Mouse (Mus musculus): Measurements from ENCODE around the gene Pbx4. TPM values are rescaled to one million over a fixed set of nuclear protein-coding genes. Genes with fewer than 3 reads are reported as not detected.

Pbx4 gene
- 1.9 and 4.0 TPM in 2 replicates for polyA plus RNA-seq (2012; rRNA removed; ENCODE audit: low replicate concordance)

GRCm38 (mm10) chr8:69832298-69832853, at the start of gene Pbx4:
Gene Pbx4, plus strand, starts transcription at chr8:69832491.

GRCm38 (mm10) chr8:69790773-69791367, 41.4 kb upstream of the Pbx4 start, which contains the start of the genes Atp13a1 and Zfp866:
Gene Atp13a1, plus strand, starts transcription at chr8:69791163.
Gene Zfp866, minus strand, starts transcription at chr8:69791178.

GRCm38 (mm10) chr8:69808094-69808863, 24.0 kb upstream of the Pbx4 start, which contains the start of gene Gmip:
Gene Gmip, plus strand, starts transcription at chr8:69808679.

GRCm38 (mm10) chr8:69822386-69823191, 9.7 kb upstream of the Pbx4 start, which contains the start of gene Lpar2:
Gene Lpar2, plus strand, starts transcription at chr8:69822429.

GRCm38 (mm10) chr8:69887289-69888243, 55.3 kb downstream of the Pbx4 start, which contains the start of gene Cilp2:
Gene Cilp2, minus strand, starts transcription at chr8:69887687.

GRCm38 (mm10) chr8:69902163-69903062, 70.1 kb downstream of the Pbx4 start, which contains the start of the genes Tssk6, Ndufa13 and Yjefn3:
Gene Tssk6, plus strand, starts transcription at chr8:69902184.
Gene Ndufa13, minus strand, starts transcription at chr8:69902558.
Gene Yjefn3, minus strand, starts transcription at chr8:69902712.

Other genes starting within 250 kb of the Pbx4 start
- 3.2 and 6.4 TPM in 2 replicates for gene Zfp868, start 206.9 kb upstream of the Pbx4 start, polyA plus RNA-seq (2012; rRNA removed; ENCODE audit: low replicate concordance)
- gene Zfp964, start 178.0 kb upstream of the Pbx4 start, polyA plus RNA-seq (2012; rRNA removed; ENCODE audit: low replicate concordance), result 0.47 and 1.5 TPM in 2 replicates
- 1.5 and 4.1 TPM in 2 replicates for gene Zfp869, start 121.8 kb upstream of the Pbx4 start, polyA plus RNA-seq (2012; rRNA removed; ENCODE audit: low replicate concordance)
- gene Zfp963, start 82.5 kb upstream of the Pbx4 start, polyA plus RNA-seq (2012; rRNA removed; ENCODE audit: low replicate concordance), result 1.3 and 3.4 TPM in 2 replicates
- not detected in 2 replicates for gene Gm20422, start 57.6 kb upstream of the Pbx4 start, polyA plus RNA-seq (2012; rRNA removed; ENCODE audit: low replicate concordance)
- gene Atp13a1, start 41.3 kb upstream of the Pbx4 start, polyA plus RNA-seq (2012; rRNA removed; ENCODE audit: low replicate concordance), result 77.1 and 111 TPM in 2 replicates
- 8.3 and 14.9 TPM in 2 replicates for gene Zfp866, start 41.3 kb upstream of the Pbx4 start, polyA plus RNA-seq (2012; rRNA removed; ENCODE audit: low replicate concordance)
- 73.6 and 132 TPM in 2 replicates for gene Gmip, start 23.8 kb upstream of the Pbx4 start, polyA plus RNA-seq (2012; rRNA removed; ENCODE audit: low replicate concordance)
- 3.2 and 4.7 TPM in 2 replicates for gene Lpar2, start 10.1 kb upstream of the Pbx4 start, polyA plus RNA-seq (2012; rRNA removed; ENCODE audit: low replicate concordance)
- gene Cilp2, start 55.2 kb downstream of the Pbx4 start, polyA plus RNA-seq (2012; rRNA removed; ENCODE audit: low replicate concordance), result 0.17 and 0.31 TPM in 2 replicates
- 1.0 and 2.1 TPM in 2 replicates for gene Tssk6, start 69.7 kb downstream of the Pbx4 start, polyA plus RNA-seq (2012; rRNA removed; ENCODE audit: low replicate concordance)
- 129 and 145 TPM in 2 replicates for gene Ndufa13, start 70.1 kb downstream of the Pbx4 start, polyA plus RNA-seq (2012; rRNA removed; ENCODE audit: low replicate concordance)
- gene Yjefn3, start 70.2 kb downstream of the Pbx4 start, polyA plus RNA-seq (2012; rRNA removed; ENCODE audit: low replicate concordance), result 6.6 and 13.7 TPM in 2 replicates
- gene Gatad2a, start 163.9 kb downstream of the Pbx4 start, polyA plus RNA-seq (2012; rRNA removed; ENCODE audit: low replicate concordance), result 53.8 and 76.8 TPM in 2 replicates
- gene Mau2, start 210.2 kb downstream of the Pbx4 start, polyA plus RNA-seq (2012; rRNA removed; ENCODE audit: low replicate concordance), result 88.8 and 102 TPM in 2 replicates
- gene Sugp1, start 210.3 kb downstream of the Pbx4 start, polyA plus RNA-seq (2012; rRNA removed; ENCODE audit: low replicate concordance), result 8.4 and 9.6 TPM in 2 replicates
- gene Tm6sf2, start 240.4 kb downstream of the Pbx4 start, polyA plus RNA-seq (2012; rRNA removed; ENCODE audit: low replicate concordance), result 2.8 and 3.8 TPM in 2 replicates